Mouse (Mus musculus) bone marrow, adult 2 months (tissue): Measurements from ENCODE around the gene Asb17.

Source experiments
- CTCF ChIP-seq: fragments of 200-500 bp; IDR thresholded peaks from 2 replicates; pipeline ENCODE4 v1.5.1; 2011; ENCODE audit warnings: low read length, control low read depth; ENCODE audit not compliant: control insufficient read depth, insufficient read depth
- POLR2A ChIP-seq: fragments of 200-500 bp; IDR thresholded peaks from 2 replicates; pipeline ENCODE4 v1.6.1; 2011; ENCODE audit warnings: low read depth, mild to moderate bottlenecking, control low read depth, low read length, borderline replicate concordance; ENCODE audit not compliant: control insufficient read depth

DNA sequence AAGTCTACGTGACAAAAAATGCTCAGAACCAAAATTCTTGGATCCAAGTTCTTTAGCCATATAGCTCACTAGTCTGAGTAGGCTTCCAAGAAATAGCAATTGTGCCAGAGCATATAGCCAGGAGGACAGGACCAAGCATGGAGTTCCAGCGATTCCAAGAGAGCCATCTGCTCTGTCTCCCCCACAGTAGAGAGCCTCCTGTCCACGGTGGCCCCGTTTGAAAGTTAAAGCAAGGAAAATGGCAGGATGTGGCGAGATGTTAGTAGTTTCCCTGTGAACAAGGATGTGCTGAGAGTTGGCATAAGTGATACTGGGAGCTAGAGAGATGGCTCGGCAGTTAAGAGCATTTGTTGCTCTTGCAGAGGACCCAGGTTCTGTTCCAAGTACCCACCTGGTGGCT is 42.5 kb upstream of the Asb17 start:
- TF ChIP-seq CTCF, result no peak
- TF ChIP-seq POLR2A, result no peak
